Mouse (Mus musculus) C2C12 (cell line): ENCODE data around the gene B4galt1.

Source experiments
- CEBPB ChIP-seq: IDR thresholded peaks from one replicate; pipeline ENCODE4 v1.6.1; 2011; ENCODE audit warnings: low read depth, mild to moderate bottlenecking, control low read depth, moderate library complexity
- CTCF ChIP-seq: IDR thresholded peaks from one replicate; pipeline ENCODE4 v1.5.1; 2011; ENCODE audit not compliant: control insufficient read depth, insufficient read depth, insufficient read length
- MAX ChIP-seq: IDR thresholded peaks from one replicate; pipeline ENCODE4 v1.6.1; 2011; ENCODE audit warnings: mild to moderate bottlenecking, control low read depth
- MYOD1 ChIP-seq: IDR thresholded peaks from one replicate; pipeline ENCODE4 v1.6.1; 2011; ENCODE audit warnings: low read depth; ENCODE audit not compliant: control insufficient read depth, insufficient read length
- MYOG ChIP-seq: IDR thresholded peaks from one replicate; pipeline ENCODE4 v1.6.1; 2011; ENCODE audit not compliant: control insufficient read depth, insufficient read length; ENCODE audit errors: extremely low read depth
- USF1 ChIP-seq: IDR thresholded peaks from one replicate; pipeline ENCODE4 v1.6.1; 2011; ENCODE audit warnings: low read depth, mild to moderate bottlenecking, control low read depth, moderate library complexity

GRCm38 (mm10) chr4:40883200-40883599 is 29.4 kb upstream of the B4galt1 start:
- no peak for TF ChIP-seq CTCF
- no peak for TF ChIP-seq USF1
- no peak for TF ChIP-seq MAX
- no peak for TF ChIP-seq MYOD1
- no peak for TF ChIP-seq CEBPB
- TF ChIP-seq MYOG: no peak
